Mouse (Mus musculus) thymus, postnatal 0 days (tissue): Measurements from ENCODE around the gene Gpr26. TPM values are rescaled to one million over a fixed set of nuclear protein-coding genes. Genes with fewer than 3 reads are reported as not detected.

Experiments
- DNase-seq: peaks from one replicate; pipeline ENCODE4 v3.0.0-alpha.2; 2015; ENCODE audit warnings: low spot score
- polyA plus RNA-seq: library from polyadenylated mRNA; unstranded; fragments of >200 nt; fragmentation: Nextera tagmentation; extraction: Ambion mirVana; gene quantifications from 2 replicates; pipeline ENCODE4 v1.2.1, GENCODE M21; 2015

The Gpr26 gene
- polyA plus RNA-seq, 1 experiment from 2014 or later: not detected

DNA sequence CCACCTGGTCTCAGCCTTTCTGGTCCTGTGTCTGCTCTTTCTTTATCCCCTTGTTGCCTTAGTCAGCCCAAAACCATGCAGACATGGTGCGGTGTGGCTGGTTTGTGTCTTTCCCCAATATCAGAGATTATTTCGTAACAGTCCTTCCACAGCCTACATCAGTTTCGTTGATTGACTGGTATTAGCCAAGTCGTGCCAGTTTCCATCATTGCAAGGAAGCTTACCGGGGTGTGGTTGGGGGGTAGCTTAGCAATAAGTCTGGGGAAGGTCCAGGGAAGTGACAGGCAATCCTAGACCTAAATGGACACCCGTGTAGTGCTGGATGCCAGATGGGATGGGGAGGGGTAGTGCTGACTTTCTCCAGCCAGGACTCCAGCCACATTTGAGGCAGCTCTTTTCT, 59.3 kb downstream of the Gpr26 start:
- DNase-seq: no peak

GRCm38 (mm10) chr7:132026671-132027070, 60.4 kb downstream of the Gpr26 start:
- DNase-seq: no peak

DNA sequence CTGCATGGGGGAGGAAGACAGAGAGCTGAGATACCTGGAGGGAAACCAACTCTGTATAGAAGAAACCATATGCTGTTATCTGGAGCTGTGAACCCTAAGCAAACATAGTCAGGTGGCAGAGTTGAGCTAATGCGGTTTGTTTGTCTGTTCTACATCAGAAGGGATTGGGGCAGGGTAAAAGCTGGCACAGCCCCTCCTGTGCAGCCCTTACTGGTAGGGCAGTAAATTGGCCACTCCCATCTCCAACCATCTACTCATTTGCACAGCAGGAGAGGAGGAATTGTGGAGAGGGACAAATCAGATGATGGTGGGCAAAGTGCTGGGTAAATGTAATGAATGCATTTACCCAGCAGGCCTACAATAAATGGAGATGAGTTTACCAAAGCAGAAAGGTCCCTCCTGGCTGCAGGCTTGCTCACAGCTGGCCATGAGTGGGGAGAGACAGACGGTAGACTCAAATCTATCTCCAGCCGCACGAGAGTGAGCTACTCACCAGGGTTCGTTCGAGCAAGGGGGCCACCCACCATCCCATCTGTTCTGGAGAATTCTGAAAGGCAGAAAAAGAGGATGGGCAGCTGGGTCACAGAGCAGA, 65.8 kb downstream of the Gpr26 start:
- DNase-seq: no peak

Other genes with a start within 250 kb of the Gpr26 start
- gene Cpxm2, start 188.3 kb downstream of the Gpr26 start, polyA plus RNA-seq: 0.86 and 1.2 TPM in 2 replicates